Mouse (Mus musculus): ENCODE data around the gene Iqgap3. TPM values are rescaled to one million over a fixed set of nuclear protein-coding genes. Genes with fewer than 3 reads are reported as not detected.

Gene Iqgap3
- polyA plus RNA-seq, 1 experiment = 3.3 TPM

DNA sequence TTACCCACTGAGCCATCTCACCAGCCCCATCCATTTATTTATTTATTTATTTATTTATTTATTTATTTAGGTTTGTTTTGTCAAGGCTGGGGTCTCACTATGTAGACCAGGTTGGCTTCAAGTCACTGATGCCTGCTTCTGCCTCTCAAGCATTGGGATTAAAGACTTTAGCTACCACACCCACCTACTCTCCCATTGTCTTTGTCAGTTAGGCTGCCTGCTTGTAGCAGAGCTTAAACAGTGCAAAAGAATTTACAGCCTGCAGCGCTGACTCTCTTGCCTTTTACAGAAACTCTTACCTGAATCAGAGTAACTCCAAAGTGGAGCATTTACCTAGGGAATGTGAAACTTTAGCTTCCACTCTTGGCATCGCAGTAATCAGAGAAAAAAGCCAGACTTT, 72.5 kb downstream of the Iqgap3 start:
- H3K9me3 ChIP-seq = no peaks in the 10 kb centered on the region
- peaks cover 74% of the 10 kb centered on the region for H3K4me1 ChIP-seq
- H3K27me3 ChIP-seq (replicated peaks) = no peaks in the 10 kb centered on the region
- H3K36me3 ChIP-seq (replicated peaks; ENCODE audit: low read length) = peaks cover 76% of the 10 kb centered on the region
- TF ChIP-seq GATA1 (IDR thresholded peaks at IDR 0.05; ENCODE audit: borderline replicate concordance, low read length) = no peak
- TF ChIP-seq FLI1 (IDR thresholded peaks at IDR 0.05; ENCODE audit: low read length) = no peak
- no peak overlapping the region for H3K4me3 ChIP-seq (replicated peaks)

- TF ChIP-seq FLI1 (IDR thresholded peaks at IDR 0.05; ENCODE audit: low read length) (no peak), GATA1 (IDR thresholded peaks at IDR 0.05; ENCODE audit: borderline replicate concordance, low read length) (no peak)
- Histone ChIP-seq H3K4me3 (replicated peaks) (no peak overlapping the region), H3K27me3 (replicated peaks) (no peaks in the 10 kb centered on the region), H3K9me3 (no peaks in the 10 kb centered on the region), H3K4me1 (peaks cover 63% of the 10 kb centered on the region), H3K36me3 (replicated peaks; ENCODE audit: low read length) (peaks cover 85% of the 10 kb centered on the region)
Measured at GRCm38 (mm10) chr3:88156817-88157216, 75.0 kb downstream of the Iqgap3 start.

- no peaks in the 10 kb centered on the region for H3K27me3 ChIP-seq (replicated peaks)
- no peaks in the 10 kb centered on the region for H3K9me3 ChIP-seq
- no peak overlapping the region for H3K4me3 ChIP-seq (replicated peaks)
- H3K36me3 ChIP-seq (replicated peaks; ENCODE audit: low read length) = peaks cover 94% of the 10 kb centered on the region
- peaks cover 60% of the 10 kb centered on the region for H3K4me1 ChIP-seq
- TF ChIP-seq FLI1 (IDR thresholded peaks at IDR 0.05; ENCODE audit: low read length) (no peak), GATA1 (IDR thresholded peaks at IDR 0.05; ENCODE audit: borderline replicate concordance, low read length) (no peak)
Measured at GRCm38 (mm10) chr3:88157771-88158597, 76.2 kb downstream of the Iqgap3 start.

- H3K4me1 ChIP-seq = peaks cover 53% of the 10 kb centered on the region
- H3K36me3 ChIP-seq (replicated peaks; ENCODE audit: low read length) = peaks cover 97% of the 10 kb centered on the region
- TF ChIP-seq GATA1 (IDR thresholded peaks at IDR 0.05; ENCODE audit: borderline replicate concordance, low read length) (no peak), FLI1 (IDR thresholded peaks at IDR 0.05; ENCODE audit: low read length) (no peak)
- no peaks in the 10 kb centered on the region for H3K27me3 ChIP-seq (replicated peaks)
- no peak overlapping the region for H3K4me3 ChIP-seq (replicated peaks)
- no peaks in the 10 kb centered on the region for H3K9me3 ChIP-seq
Measured at GRCm38 (mm10) chr3:88158991-88159390, 77.2 kb downstream of the Iqgap3 start.

DNA sequence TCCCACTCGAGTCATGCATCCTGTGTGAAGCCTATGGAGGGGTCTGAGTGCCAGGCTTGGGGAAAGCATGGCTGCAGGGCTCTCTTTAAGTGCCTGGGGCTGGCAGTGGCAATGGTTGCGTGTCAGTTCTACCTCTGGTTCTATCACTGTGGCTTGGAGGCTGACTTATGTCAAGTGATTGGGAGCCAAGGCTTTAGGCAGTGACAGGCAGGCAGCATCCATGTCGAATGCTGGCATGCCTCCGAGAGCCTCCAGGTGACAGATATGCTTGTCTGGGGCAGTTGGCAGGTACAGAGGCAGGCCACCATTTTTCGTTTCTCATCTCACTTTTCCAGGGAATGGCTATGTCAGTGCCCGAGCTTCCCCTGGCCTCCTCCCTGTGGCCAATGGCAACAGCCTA, 79.1 kb downstream of the Iqgap3 start:
- TF ChIP-seq FLI1 (IDR thresholded peaks at IDR 0.05; ENCODE audit: low read length) (no peak), GATA1 (IDR thresholded peaks at IDR 0.05; ENCODE audit: borderline replicate concordance, low read length) (no peak)
- no peaks in the 10 kb centered on the region for H3K9me3 ChIP-seq
- peaks cover 98% of the 10 kb centered on the region for H3K36me3 ChIP-seq (replicated peaks; ENCODE audit: low read length)

DNA sequence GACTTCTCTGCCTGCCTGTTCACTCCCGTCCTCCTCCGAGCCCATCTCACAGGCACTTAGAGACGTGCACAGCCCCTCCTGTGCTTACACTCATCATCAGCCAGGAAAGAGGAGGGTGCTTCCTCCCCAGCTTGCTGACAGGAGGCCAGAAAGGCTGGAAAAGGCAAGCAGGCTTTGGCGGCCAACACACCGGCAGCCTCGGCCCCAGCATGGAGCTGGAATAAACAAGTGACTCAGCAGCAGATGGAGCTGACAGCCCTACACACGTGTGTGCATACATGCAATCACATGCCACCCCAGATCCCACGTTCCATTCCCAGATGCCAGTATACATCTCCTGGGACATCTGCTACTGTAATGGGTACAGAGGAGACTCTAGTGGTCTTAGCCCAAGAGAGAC, 80.5 kb downstream of the Iqgap3 start:
- Histone ChIP-seq H3K36me3 (replicated peaks; ENCODE audit: low read length) (peaks cover 98% of the 10 kb centered on the region), H3K4me3 (replicated peaks) (no peak overlapping the region), H3K9me3 (no peaks in the 10 kb centered on the region), H3K4me1 (peaks cover 41% of the 10 kb centered on the region), H3K27me3 (replicated peaks) (no peaks in the 10 kb centered on the region)
- TF ChIP-seq GATA1 (IDR thresholded peaks at IDR 0.05; ENCODE audit: borderline replicate concordance, low read length) (no peak), FLI1 (IDR thresholded peaks at IDR 0.05; ENCODE audit: low read length) (no peak)

More for the DNA sequence above, 79.1 kb downstream of the Iqgap3 start:
- Histone ChIP-seq H3K4me3 (replicated peaks) (no peak overlapping the region), H3K27me3 (replicated peaks) (no peaks in the 10 kb centered on the region), H3K4me1 (peaks cover 44% of the 10 kb centered on the region)

DNA sequence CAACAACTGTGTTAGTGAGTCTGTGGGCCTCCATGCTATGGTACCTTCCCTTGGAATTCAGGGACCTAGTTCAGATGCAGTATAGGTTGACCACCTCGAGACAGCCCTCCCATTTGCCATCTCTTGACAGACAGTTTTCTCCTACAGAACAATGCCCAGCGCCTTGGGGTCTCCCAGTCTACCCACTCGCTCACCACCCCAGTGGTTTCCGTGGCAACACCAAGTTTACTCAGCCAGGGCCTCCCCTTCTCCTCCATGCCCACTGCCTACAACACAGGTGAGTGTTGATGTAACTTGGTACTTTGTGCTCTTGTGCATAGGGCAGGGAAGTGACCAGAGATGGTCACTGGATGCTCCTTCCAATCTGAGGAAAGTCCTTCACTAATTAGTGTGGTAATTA, 81.0 kb downstream of the Iqgap3 start:
- Histone ChIP-seq H3K27me3 (replicated peaks) (no peaks in the 10 kb centered on the region), H3K4me1 (peaks cover 44% of the 10 kb centered on the region), H3K36me3 (replicated peaks; ENCODE audit: low read length) (peaks cover 98% of the 10 kb centered on the region), H3K9me3 (no peaks in the 10 kb centered on the region), H3K4me3 (replicated peaks) (no peak overlapping the region)
- TF ChIP-seq FLI1 (IDR thresholded peaks at IDR 0.05; ENCODE audit: low read length) (no peak), GATA1 (IDR thresholded peaks at IDR 0.05; ENCODE audit: borderline replicate concordance, low read length) (no peak)

- peaks cover 98% of the 10 kb centered on the region for H3K36me3 ChIP-seq (replicated peaks; ENCODE audit: low read length)
- no peak overlapping the region for H3K4me3 ChIP-seq (replicated peaks)
- H3K27me3 ChIP-seq (replicated peaks) = no peaks in the 10 kb centered on the region
- no peaks in the 10 kb centered on the region for H3K9me3 ChIP-seq
- peaks cover 45% of the 10 kb centered on the region for H3K4me1 ChIP-seq
- TF ChIP-seq FLI1 (IDR thresholded peaks at IDR 0.05; ENCODE audit: low read length) (no peak), GATA1 (IDR thresholded peaks at IDR 0.05; ENCODE audit: borderline replicate concordance, low read length) (no peak)
Measured at GRCm38 (mm10) chr3:88163847-88164246, 82.1 kb downstream of the Iqgap3 start.

- H3K4me1 ChIP-seq = peaks cover 41% of the 10 kb centered on the region
- H3K36me3 ChIP-seq (replicated peaks; ENCODE audit: low read length) = peaks cover 98% of the 10 kb centered on the region
- H3K4me3 ChIP-seq (replicated peaks) = no peak overlapping the region
- no peaks in the 10 kb centered on the region for H3K9me3 ChIP-seq
- H3K27me3 ChIP-seq (replicated peaks) = no peaks in the 10 kb centered on the region
- no peak for TF ChIP-seq FLI1 (IDR thresholded peaks at IDR 0.05; ENCODE audit: low read length)
- no peak for TF ChIP-seq GATA1 (IDR thresholded peaks at IDR 0.05; ENCODE audit: borderline replicate concordance, low read length)
Measured at GRCm38 (mm10) chr3:88164263-88164662, 82.5 kb downstream of the Iqgap3 start.

GRCm38 (mm10) chr3:88166056-88166455, 84.3 kb downstream of the Iqgap3 start:
- peaks cover 38% of the 10 kb centered on the region for H3K4me1 ChIP-seq
- no peak for TF ChIP-seq GATA1 (IDR thresholded peaks at IDR 0.05; ENCODE audit: borderline replicate concordance, low read length)
- no peak for TF ChIP-seq FLI1 (IDR thresholded peaks at IDR 0.05; ENCODE audit: low read length)
- no peaks in the 10 kb centered on the region for H3K27me3 ChIP-seq (replicated peaks)
- no peaks in the 10 kb centered on the region for H3K9me3 ChIP-seq
- H3K4me3 ChIP-seq (replicated peaks) = no peak overlapping the region
- peaks cover 98% of the 10 kb centered on the region for H3K36me3 ChIP-seq (replicated peaks; ENCODE audit: low read length)
